Mouse (Mus musculus) thymus, adult 2 months (tissue): Measurements from ENCODE around the gene Rpl7l1.

Source experiments
- CTCF ChIP-seq: fragments of 200-500 bp; IDR thresholded peaks from 2 replicates; pipeline ENCODE4 v1.5.1; 2012; ENCODE audit warnings: mild to moderate bottlenecking, control low read depth, low read length, moderate library complexity, borderline replicate concordance; ENCODE audit not compliant: control insufficient read depth, poor library complexity, insufficient read depth; ENCODE audit errors: extremely low read depth
- POLR2A ChIP-seq: fragments of 200-500 bp; IDR thresholded peaks from 2 replicates; pipeline ENCODE4 v1.6.1; 2012; ENCODE audit warnings: mild to moderate bottlenecking, low read length, control low read depth, moderate library complexity; ENCODE audit not compliant: control insufficient read depth, poor library complexity, insufficient read depth; ENCODE audit errors: extremely low read depth

DNA sequence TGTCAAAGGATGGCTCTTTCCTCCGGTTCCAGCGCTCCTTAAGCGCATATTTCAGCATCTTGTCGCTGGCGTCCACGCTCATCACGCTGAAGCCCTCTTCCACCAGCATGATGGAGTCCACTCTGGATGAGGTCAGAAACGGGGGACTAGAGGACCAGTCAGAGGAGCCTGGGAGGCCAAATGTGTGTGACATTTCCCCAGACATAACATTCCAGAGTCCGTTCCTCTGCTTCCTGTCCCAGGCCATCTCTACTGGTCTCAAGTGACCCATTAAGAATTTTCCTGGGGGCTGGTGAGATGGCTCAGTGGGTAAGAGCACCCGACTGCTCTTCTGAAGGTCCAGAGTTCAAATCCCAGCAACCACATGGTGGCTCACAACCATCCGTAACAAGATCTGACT, 55.2 kb downstream of the Rpl7l1 start:
- TF ChIP-seq CTCF = no peak
- no peak for TF ChIP-seq POLR2A
